Mouse (Mus musculus) liver, embryonic 11.5 days (tissue): ENCODE measurements around the gene Ppp1r35. TPM values are rescaled to one million over a fixed set of nuclear protein-coding genes. Genes with fewer than 3 reads are reported as not detected.

ENCODE experiments used
- ATAC-seq: fragments of 200-750 bp; cut with Nextera tagmentation; replicated peaks from 2 replicates; pipeline ENCODE4 v1.8.0; 2017; ENCODE audit warnings: moderate number of reproducible peaks, mild to moderate bottlenecking, moderate TSS enrichment, moderate library complexity; ENCODE audit not compliant: low FRiP score
- DNase-seq: peaks from one replicate; pipeline ENCODE4 v3.0.0-alpha.2; 2017; ENCODE audit warnings: low spot score
- H3K27ac ChIP-seq: fragments of 300-500 bp; sonication (generic); 2 replicates; pipeline ENCODE4 v1.5.1; 2014; ENCODE audit warnings: mild to moderate bottlenecking, low read depth, low read length, control low read depth
- H3K27me3 ChIP-seq: fragments of 300-500 bp; sonication (generic); replicated peaks from 2 replicates; pipeline ENCODE4 v1.6.1; 2014; ENCODE audit warnings: low read length, mixed read lengths; ENCODE audit not compliant: control insufficient read depth, insufficient read depth
- H3K36me3 ChIP-seq: fragments of 300-500 bp; sonication (generic); 2 replicates; pipeline ENCODE4 v1.6.1; 2014; ENCODE audit warnings: mild to moderate bottlenecking, low read length, moderate library complexity, mixed read lengths; ENCODE audit not compliant: control insufficient read depth, insufficient read depth
- H3K4me1 ChIP-seq: fragments of 300-500 bp; sonication (generic); replicated peaks from 2 replicates; pipeline ENCODE4 v1.6.1; 2014; ENCODE audit warnings: low read length, mixed read lengths; ENCODE audit not compliant: control insufficient read depth, insufficient read depth
- H3K4me2 ChIP-seq: fragments of 300-500 bp; sonication (generic); 2 replicates; pipeline ENCODE4 v1.6.1; 2014; ENCODE audit warnings: mild to moderate bottlenecking, control low read depth, moderate library complexity
- H3K4me3 ChIP-seq: fragments of 300-500 bp; sonication (generic); 2 replicates; pipeline ENCODE4 v1.5.1; 2014; ENCODE audit warnings: low read depth, low read length, control low read depth
- H3K9ac ChIP-seq: fragments of 300-500 bp; sonication (generic); 2 replicates; pipeline ENCODE4 v1.6.1; 2014; ENCODE audit warnings: low read depth, low read length, control low read depth
- H3K9me3 ChIP-seq: fragments of 300-500 bp; sonication (generic); 2 replicates; pipeline ENCODE4 v1.6.1; 2016; ENCODE audit warnings: low read length, inconsistent platforms, mixed read lengths; ENCODE audit not compliant: control insufficient read depth
- WGBS: fragments of 180-500 bp; shearing (Covaris S2); extraction: QIAGEN DNeasy Blood & Tissue Kit; methylation state at CpG from one replicate; pipeline ENCODE4 v1.1.7; 2014; 5-methylcytosine and 5-hydroxymethylcytosine counted together
- polyA plus RNA-seq: library from polyadenylated mRNA; unstranded; fragments of >200 nt; fragmentation: Nextera tagmentation; extraction: Ambion mirVana; gene quantifications from 2 replicates; pipeline ENCODE4 v1.2.1, GENCODE M21; 2014

Gene Ppp1r35
- polyA plus RNA-seq = 49.4 and 55.0 TPM in 2 replicates

GRCm38 (mm10) chr5:137778635-137779034 lies at the start of gene Ppp1r35:
TSS of gene Ppp1r35 (plus strand) at chr5:137778849.
- Histone ChIP-seq H3K27me3 (no peaks in the 10 kb centered on the region), H3K4me3 (peak within 1 kb of the TSS; percentile 98), H3K9ac (peak within 1 kb of the TSS; percentile 92), H3K4me2 (peak within 1 kb of the TSS; percentile 98), H3K36me3 (peaks cover 24% of the 10 kb centered on the region), H3K9me3 (no peaks in the 10 kb centered on the region), H3K4me1 (peaks cover 27% of the 10 kb centered on the region), H3K27ac (peak within 1 kb of the TSS; percentile 87)
- ATAC-seq (peak; percentile 93), DNase-seq (peak; percentile 92)
- WGBS = under 1% methylated on average over 31 of the region's 31 CpGs

- no peak overlapping the region for H3K9ac ChIP-seq
- no peaks in the 10 kb centered on the region for H3K4me1 ChIP-seq
- H3K27ac ChIP-seq = no peak overlapping the region
- no peak overlapping the region for H3K4me2 ChIP-seq
- 0 out of 2 replicates have a peak, but pooled peaks cover 2% of the 10 kb centered on the region for H3K36me3 ChIP-seq
- no peaks in the 10 kb centered on the region; the same call in 1 of the 2 replicates for H3K27me3 ChIP-seq
- DNase-seq = no peak
- no peaks in the 10 kb centered on the region for H3K9me3 ChIP-seq
- no peak for ATAC-seq
- WGBS = 89% methylated on average over 12 of the region's 12 CpGs
- no peak overlapping the region for H3K4me3 ChIP-seq
These were observed 44.9 kb upstream of the Ppp1r35 start for GRCm38 (mm10) chr5:137733638-137734288.

- H3K27ac ChIP-seq = no peak overlapping the region
- H3K4me1 ChIP-seq = peaks cover under 1% of the 10 kb centered on the region; the same call in 1 of the 2 replicates
- no peaks in the 10 kb centered on the region for H3K9me3 ChIP-seq
- 68% methylated on average over 6 of the region's 6 CpGs for WGBS
- H3K27me3 ChIP-seq = no peaks in the 10 kb centered on the region; the same call in 1 of the 2 replicates
- no peak overlapping the region for H3K4me3 ChIP-seq
- H3K4me2 ChIP-seq = no peak overlapping the region
- H3K36me3 ChIP-seq = 0 out of 2 replicates have a peak, but pooled peaks cover 2% of the 10 kb centered on the region
- H3K9ac ChIP-seq = no peak overlapping the region
- DNase-seq (no peak), ATAC-seq (no peak)
These were observed 44.2 kb upstream of the Ppp1r35 start for GRCm38 (mm10) chr5:137734289-137735061.

- DNase-seq (no peak), ATAC-seq (no peak)
- whole genome bisulfite sequencing = 88% methylated on average over 6 of the region's 6 CpGs
- Histone ChIP-seq H3K9ac (no peak overlapping the region), H3K4me1 (peaks cover 17% of the 10 kb centered on the region), H3K9me3 (no peaks in the 10 kb centered on the region), H3K4me2 (no peak overlapping the region), H3K4me3 (no peak overlapping the region), H3K27ac (no peak overlapping the region), H3K36me3 (0 out of 2 replicates have a peak, but pooled peaks cover 2% of the 10 kb centered on the region), H3K27me3 (no peaks in the 10 kb centered on the region; the same call in 1 of the 2 replicates)
These were observed 41.2 kb upstream of the Ppp1r35 start for GRCm38 (mm10) chr5:137737400-137737940.

- DNase-seq = no peak
- Histone ChIP-seq H3K4me3 (no peak overlapping the region), H3K4me2 (no peak overlapping the region), H3K9me3 (no peaks in the 10 kb centered on the region), H3K27me3 (no peaks in the 10 kb centered on the region; the same call in 1 of the 2 replicates), H3K9ac (no peak overlapping the region), H3K4me1 (peaks cover 17% of the 10 kb centered on the region), H3K36me3 (0 out of 2 replicates have a peak, but pooled peaks cover 2% of the 10 kb centered on the region), H3K27ac (no peak overlapping the region)
- WGBS = 54% methylated on average over 5 of the region's 5 CpGs
- no peak for ATAC-seq
These were observed 40.1 kb upstream of the Ppp1r35 start for GRCm38 (mm10) chr5:137738516-137738915.

GRCm38 (mm10) chr5:137739471-137739870 lies 39.2 kb upstream of the Ppp1r35 start:
- no peaks in the 10 kb centered on the region for H3K27me3 ChIP-seq
- H3K4me1 ChIP-seq = peaks cover 17% of the 10 kb centered on the region
- 0 out of 2 replicates have a peak, but pooled peaks cover 2% of the 10 kb centered on the region for H3K36me3 ChIP-seq
- H3K4me2 ChIP-seq = no peak overlapping the region; the same call in 1 of the 2 replicates
- H3K4me3 ChIP-seq = no peak overlapping the region
- DNase-seq (no peak), ATAC-seq (no peak)
- WGBS = 62% methylated on average over 9 of the region's 9 CpGs
- H3K9ac ChIP-seq = no peak overlapping the region
- H3K9me3 ChIP-seq = no peaks in the 10 kb centered on the region
- no peak overlapping the region for H3K27ac ChIP-seq

GRCm38 (mm10) chr5:137740506-137740905 lies 38.1 kb upstream of the Ppp1r35 start:
- DNase-seq (peak; percentile 48), ATAC-seq (no peak)
- Histone ChIP-seq H3K9me3 (no peaks in the 10 kb centered on the region), H3K36me3 (no peaks in the 10 kb centered on the region), H3K4me1 (peaks cover 24% of the 10 kb centered on the region), H3K27me3 (no peaks in the 10 kb centered on the region), H3K27ac (no peak overlapping the region), H3K4me2 (peak overlapping the region; percentile 97), H3K9ac (peak overlapping the region; percentile 80), H3K4me3 (peak overlapping the region; percentile 71)
- WGBS = 29% methylated on average over 11 of the region's 11 CpGs

GRCm38 (mm10) chr5:137741023-137741931 lies 37.4 kb upstream of the Ppp1r35 start, which contains the start of gene Nyap1:
TSS of gene Nyap1 (minus strand) at chr5:137741607.
- H3K9ac ChIP-seq = peak within 1 kb of the TSS; percentile 80
- no peaks in the 10 kb centered on the region for H3K9me3 ChIP-seq
- under 1% methylated on average over 68 of the region's 71 CpGs for WGBS
- ATAC-seq (peak; percentile 80), DNase-seq (peak; percentile 89)
- H3K4me2 ChIP-seq = peak within 1 kb of the TSS; percentile 97
- no peaks in the 10 kb centered on the region for H3K27me3 ChIP-seq
- H3K4me3 ChIP-seq = peak within 1 kb of the TSS; percentile 71
- peak within 1 kb of the TSS; percentile 41 for H3K27ac ChIP-seq
- H3K4me1 ChIP-seq = peaks cover 25% of the 10 kb centered on the region
- H3K36me3 ChIP-seq = no peaks in the 10 kb centered on the region
